Mouse (Mus musculus): Measurements from ENCODE around the gene Fbxl21.

Gene Fbxl21

DNA sequence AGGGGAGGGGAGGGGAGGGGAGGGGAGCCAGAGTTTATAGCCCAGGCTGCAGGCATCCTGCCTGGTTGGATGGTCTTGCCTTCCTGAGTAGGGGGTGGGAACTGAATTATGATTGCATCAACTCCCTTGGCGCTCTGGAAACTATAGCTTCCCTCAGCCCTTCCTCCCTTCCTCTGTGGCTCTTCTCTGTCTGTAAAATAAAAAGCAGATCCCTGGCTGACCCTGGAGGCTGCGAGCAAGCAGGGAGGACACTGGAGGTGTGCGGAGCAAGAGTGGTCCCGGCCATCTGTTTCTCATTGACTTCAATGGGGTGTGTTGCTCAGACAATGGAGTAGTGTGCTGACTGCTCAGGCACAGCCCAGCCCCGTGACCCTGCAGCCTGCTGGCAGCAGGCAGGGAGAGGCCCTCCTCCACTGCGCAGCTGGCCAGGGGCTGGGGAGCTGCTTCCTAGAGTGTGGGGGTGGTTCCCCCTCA, 59.7 kb downstream of the Fbxl21 start:
- no peak for DNase-seq (ENCODE audit: low read depth)

DNA sequence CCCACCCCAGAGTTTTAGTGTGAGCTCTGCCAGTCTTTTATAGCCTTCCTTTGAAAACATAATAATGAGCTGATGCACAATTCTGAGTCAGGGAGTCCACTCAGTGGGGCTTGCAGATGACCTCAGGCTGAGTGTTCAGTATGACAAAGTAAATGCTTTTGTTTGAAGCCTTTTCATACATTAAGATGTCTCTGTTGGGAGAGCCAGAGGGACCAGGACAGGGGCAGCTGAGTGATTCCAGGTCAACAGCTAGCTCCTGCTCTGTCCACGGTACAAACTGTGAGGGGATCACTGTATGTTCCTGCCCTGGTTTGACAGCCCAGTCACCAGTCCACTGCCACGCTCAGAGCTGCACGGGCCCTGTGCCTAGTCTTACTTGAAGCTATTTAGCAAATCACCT, 60.4 kb downstream of the Fbxl21 start:
- DNase-seq (ENCODE audit: low read depth) = no peak

DNA sequence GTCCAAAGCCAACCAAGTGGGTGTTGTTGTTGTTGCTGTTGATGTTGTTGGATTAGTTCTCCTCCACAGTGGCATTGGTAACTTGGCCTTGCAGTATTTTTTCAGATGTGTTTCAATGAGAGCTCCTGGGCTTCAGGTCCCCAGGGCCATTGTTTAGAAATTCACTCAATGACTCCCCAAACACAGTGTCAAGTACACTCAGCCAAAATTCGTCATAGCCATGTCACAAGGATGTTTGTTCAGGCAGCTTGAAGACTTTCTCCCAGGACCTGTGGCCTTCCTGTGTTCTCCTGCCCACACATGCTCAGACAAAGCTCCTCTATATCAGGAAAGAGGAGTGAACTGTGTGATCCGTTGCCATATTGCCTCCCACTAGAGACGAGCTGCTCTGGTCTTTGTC, 63.8 kb downstream of the Fbxl21 start:
- no peak for DNase-seq (ENCODE audit: low read depth)
